Mouse (Mus musculus): ENCODE results near the gene Olfr458.
A peak's percentile ranks its signal among the peaks of the same experiment; 100 is the strongest.
"Not testable (repeated sequence)": the region's sequence is repeated elsewhere in the genome, so short reads cannot be mapped to it uniquely, and the experiment has no call there.

Gene Olfr458

DNA sequence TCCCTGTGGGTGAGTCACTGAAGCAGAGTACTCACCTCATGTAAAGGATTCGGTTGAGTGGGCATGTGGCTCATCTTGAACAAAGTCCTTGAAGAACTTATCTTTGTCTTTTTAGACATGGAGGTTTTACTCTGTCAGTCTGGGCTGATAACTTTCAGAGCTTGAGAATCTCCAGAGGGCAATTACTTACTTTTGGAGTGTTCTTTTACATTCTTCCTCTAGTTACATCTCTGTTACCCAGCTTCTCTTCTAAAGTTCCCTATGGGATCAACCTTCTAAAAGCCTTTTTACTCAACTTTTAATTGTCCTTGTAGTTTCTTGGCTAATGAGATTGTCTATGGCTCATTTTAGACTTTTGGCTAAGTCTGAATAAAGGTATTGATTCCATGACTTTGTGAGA is at the start of gene Olfr458:
TSS of gene Olfr458 (minus strand) at position 101 of the 400 bp plus-strand sequence.
- DNase-seq (ENCODE audit: low spot score in 2 of 2), result no peak

DNA sequence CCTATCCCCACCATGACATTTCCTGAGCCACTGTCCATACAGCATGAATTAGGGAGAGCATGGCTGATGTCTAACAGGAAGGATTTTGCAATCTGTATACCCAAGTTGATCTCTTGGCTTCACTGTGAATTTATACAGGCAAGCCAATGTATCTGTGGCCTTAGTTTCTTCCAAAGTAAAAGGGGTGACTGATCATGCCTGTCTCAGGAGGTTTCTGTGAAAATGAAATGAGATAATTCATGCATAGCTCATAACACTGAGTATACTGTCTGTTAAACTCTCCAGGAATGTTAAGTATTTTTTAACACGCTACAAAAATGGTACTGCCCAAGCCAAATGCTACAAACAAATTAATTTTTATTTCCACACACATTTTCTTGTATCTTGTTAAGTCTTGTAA is 48.5 kb upstream of the Olfr458 start:
- no peak for DNase-seq (ENCODE audit: low spot score in 2 of 2)

DNA sequence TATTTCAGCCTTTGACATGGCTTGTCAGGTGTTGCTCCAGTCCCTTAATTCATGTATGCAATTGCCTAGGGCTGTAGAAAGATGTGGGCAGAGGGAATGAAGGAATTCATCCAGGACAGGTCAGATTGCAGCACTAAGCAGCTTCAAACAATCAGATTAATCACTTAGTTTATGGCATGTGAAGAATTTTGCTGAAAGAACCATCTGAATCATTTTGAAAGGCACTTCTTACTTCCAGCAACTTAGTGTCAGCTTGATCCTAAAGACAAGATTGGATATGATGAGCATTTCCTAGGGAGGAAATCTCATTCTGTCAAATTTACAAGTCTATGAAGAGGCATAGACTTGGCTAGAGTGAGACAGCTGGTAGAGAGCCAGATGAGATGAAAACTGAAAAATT is 44.3 kb upstream of the Olfr458 start:
- DNase-seq (ENCODE audit: low spot score in 2 of 2), result no peak

DNA sequence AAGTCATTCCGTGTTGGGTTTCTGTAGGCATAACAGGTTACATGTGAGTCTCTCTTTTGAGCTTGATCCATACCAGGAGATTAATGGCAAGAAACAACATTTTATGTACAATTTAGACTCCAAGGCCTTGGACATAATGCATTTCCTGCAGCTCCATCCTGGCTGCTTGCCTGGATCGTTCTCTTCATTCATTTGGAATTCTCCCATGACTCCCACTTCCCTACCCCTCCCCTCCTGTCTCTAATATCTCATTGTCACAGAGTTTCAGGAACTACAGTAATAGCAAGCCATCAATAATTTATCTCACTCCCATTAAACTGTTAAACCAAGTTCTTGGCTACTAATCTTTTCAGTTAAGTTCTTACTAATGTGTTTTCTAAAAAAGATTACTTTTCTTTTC is 38.5 kb upstream of the Olfr458 start:
- no peak for DNase-seq (ENCODE audit: low spot score in 2 of 2)

DNA sequence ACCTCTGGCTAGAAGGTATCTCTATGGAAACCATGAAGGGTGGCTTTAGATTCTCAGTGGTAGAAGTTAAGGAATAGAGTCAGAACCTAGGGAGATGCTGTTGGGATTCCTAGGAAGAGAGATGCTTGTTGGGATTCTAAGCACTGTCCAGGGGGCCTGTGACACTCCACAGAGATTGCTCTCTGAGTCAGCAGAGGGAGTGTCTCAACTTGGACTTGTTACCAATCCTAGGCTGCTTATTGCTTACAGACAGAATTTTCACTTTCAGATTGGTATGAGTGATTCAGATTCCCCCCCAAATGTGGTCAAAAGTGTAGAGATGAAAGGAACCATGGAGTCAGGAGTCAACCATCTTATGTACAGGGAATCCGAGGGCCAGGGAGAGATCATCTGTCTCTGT is 24.7 kb upstream of the Olfr458 start:
- DNase-seq (ENCODE audit: low spot score in 2 of 2), result no peak

DNA sequence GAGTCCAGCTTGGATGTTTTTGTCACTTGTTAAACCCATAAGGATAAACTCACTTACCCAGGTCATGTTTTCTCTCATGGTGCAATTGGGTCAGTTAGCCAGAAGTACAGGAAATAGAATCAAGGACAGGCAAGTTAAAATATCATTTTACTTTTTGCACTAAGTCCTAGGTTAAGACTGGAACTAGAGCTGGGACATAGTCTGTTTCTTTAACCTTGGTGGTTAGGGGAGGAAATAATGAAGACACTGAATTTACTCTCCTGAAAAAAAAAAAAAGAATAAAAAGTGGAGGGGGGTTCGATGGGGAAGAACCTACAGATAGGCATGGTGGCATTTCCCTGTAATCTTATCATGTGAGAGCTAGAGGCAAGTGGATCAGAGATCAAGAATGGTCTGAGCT is 22.1 kb upstream of the Olfr458 start, which contains the start of gene Olfr456:
TSS of gene Olfr456 (minus strand) at position 101 of the 400 bp plus-strand sequence.
- DNase-seq (ENCODE audit: low spot score in 2 of 2), result no peak

DNA sequence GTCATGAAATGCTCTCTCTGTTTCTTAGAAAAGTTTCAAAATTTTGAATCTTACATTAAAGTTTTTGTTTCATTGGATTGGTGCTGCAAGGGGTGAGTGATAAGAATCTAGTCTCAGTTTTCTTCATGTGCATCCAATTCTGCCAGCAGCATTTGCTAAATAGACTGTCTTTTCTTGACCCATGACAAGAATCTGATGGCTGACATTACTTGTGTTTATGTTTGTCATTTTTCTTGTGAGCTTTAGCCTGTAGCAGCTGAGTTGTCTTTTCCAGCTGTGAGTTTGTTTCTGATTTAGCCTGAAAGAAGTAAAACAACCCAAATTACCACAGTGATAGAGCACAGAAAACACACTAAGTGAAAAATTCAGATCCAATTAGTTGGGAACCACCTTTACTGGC is 19.6 kb upstream of the Olfr458 start:
- DNase-seq (ENCODE audit: low spot score in 2 of 2), result no peak

DNA sequence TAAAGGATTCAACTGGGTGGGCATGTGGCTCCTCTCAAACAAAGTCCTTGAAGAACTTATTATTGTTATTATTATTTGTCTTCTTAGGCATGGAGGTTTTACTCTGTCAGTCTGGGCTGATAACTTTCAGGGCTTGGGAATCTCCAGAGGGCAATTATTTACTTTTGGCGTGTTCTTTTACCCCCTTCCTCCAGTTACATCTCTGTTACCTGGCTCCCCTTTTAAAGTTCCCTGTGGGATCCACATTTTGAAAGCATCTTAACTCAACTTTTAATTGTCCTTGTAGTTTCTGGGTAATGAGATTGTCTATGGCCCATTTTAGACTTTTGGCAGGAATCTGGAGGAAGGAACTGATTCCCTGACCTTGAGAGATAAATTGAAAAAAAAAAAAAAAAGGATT is 11.2 kb upstream of the Olfr458 start, which contains the start of gene Olfr457:
TSS of gene Olfr457 (minus strand) at position 101 of the 400 bp plus-strand sequence.
- DNase-seq (ENCODE audit: low spot score in 2 of 2), result no peak

DNA sequence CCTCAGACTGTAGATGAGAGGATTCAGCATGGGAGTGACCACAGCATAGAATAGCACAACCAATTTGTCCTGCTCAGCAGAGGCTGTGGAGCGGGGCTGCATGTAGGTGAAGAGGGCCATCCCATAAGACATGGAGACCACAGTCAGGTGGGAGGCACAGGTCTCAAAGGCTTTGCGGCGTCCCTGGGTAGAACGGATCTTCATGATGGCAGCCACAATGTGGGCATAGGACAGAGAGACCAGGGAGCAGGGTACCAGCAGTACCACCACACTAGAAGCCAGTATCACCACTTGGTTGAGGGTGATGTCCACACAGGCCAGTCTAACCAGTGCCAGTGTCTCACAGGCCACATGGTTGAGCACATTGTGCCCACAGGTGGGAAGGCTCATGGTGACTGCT is 6.3 kb upstream of the Olfr458 start:
- not testable (repeated sequence) for DNase-seq (ENCODE audit: low spot score in 2 of 2)

DNA sequence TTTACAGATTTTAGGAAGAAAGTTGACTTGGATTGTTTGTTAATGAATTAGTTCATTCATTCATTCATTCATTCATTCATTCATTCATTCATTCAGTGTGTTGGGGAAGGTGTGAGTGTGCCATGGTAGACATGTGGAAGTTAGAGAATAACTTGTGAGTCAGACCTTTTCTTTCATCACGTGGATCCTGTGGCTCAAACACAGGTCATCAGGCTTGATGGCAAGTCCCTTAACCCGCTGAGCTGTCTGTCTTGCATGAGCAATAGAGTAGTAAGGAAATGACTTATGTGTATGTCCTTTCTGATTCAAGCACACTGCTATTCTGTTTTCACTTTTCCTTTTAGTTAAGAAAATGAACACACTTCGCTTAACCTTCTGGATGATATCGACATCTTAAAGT is 5.5 kb upstream of the Olfr458 start:
- no peak for DNase-seq (ENCODE audit: low spot score in 2 of 2)

DNA sequence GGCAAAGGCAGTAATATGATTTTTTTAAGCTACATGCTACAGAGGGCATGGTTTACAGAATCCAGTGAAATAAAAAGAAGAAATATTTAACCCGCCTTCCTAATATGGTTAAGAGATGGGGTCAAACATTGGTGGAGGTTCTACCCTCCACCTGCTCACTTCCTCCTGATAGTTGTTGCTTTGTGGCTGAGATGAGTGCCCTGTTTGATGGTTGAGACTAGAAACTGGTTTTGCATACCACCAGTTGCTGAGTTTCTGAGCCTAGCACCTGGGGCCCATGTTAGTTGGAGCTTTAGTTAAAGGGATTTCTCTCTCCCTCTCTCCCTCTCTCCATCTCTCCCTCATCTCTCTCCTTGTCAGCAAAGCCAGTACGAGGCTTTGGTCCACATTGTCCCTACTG is 17.6 kb downstream of the Olfr458 start:
- DNase-seq (ENCODE audit: low spot score in 2 of 2), result no peak

DNA sequence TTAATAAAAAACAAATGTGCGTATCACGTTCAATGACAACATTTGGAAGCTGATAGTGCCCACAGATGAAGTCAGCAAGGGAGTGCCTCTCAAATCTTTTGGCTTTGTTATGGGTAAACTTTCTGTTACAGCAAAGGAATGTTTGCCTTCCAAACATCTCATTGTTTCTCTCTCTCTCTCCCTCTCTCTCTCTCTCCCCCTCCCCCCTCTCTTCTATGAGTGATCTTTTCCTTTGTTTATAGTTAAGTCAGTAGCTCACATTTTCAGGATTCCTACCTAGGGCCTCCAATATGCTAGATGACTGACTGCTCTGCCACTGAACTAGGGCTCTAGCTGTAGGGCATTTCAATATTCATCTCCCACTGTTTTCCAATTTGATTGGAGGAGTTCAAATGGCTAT is 20.5 kb downstream of the Olfr458 start:
- no peak for DNase-seq (ENCODE audit: low spot score in 2 of 2)

DNA sequence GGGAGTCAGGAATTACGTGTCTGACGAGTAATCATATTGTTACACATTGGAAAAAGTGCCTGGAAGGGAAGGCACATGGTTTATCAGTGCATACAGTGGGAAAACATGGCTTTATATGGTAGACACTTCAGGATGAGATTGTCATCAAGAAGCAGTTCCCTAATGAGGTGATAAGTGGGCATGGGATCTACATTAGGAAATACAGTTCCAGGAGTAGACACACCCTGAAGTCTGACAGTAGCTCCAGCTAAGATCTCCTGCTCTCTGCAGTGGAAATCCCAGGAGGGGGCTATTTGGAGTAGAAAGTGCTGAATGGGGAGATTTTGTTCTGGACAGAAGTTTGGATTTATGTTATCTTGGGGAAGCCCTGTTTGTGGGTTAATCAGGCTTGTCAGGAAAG is 23.6 kb downstream of the Olfr458 start:
- no peak for DNase-seq (ENCODE audit: low spot score in 2 of 2)

DNA sequence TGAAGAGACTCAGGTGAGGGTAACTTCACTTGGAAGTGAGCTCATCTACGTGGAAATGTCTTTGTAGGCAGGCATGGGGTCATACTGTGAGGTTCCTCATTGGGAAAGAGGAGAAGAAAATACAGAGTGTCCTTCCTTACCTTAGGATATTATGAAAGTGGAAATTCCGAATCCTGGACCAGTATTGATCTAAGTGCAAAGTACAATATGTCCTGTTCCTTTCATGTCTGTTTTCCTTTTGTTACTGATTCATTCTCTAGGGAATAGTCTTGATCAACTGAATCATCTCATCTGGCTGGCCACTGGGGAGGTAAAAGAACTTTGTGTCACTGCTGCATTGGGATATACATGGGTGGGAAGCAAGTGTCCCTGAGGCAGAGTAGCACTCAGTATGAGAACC is 29.5 kb downstream of the Olfr458 start:
- DNase-seq (ENCODE audit: low spot score in 2 of 2), result no peak

DNA sequence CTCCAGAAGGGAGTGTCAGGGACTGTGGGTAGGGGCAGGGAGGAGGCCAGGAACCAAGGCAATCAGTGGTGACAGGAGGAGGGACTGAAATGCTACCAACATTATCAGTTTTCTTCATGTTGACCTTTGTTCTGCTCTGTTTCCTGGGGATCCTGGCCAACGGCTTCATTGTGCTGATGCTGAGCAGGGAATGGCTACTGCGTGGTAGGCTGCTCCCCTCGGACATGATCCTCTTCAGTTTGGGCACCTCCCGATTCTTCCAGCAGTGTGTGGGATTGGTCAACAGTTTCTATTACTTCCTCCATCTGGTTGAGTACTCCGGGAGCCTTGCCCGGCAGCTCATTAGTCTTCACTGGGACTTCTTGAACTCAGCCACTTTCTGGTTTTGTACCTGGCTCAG is 30.6 kb downstream of the Olfr458 start, which contains the start of gene Tas2r126:
TSS of gene Tas2r126 (plus strand) at position 90 of the 400 bp plus-strand sequence.
- DNase-seq (ENCODE audit: low spot score in 2 of 2), result no peak

DNA sequence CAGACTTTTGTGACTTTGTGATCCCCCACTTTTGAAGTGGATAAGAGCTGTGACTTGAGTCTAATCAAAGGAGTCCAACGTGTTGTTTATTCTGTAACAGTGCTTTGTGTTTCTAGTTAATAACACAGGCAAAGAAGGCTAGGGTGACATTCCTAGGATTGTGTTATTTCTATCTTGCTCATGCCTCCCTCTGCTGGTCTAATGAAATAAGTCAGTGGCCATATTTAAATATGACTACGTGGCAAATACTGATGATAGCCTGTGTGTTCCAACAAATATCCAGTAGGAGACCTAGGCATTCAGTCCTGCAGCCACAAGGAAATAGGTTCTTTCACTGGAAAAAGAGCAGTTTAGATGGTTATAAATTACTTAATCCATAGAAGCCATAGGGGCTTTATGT is 31.4 kb downstream of the Olfr458 start:
- no peak for DNase-seq (ENCODE audit: low spot score in 2 of 2)

DNA sequence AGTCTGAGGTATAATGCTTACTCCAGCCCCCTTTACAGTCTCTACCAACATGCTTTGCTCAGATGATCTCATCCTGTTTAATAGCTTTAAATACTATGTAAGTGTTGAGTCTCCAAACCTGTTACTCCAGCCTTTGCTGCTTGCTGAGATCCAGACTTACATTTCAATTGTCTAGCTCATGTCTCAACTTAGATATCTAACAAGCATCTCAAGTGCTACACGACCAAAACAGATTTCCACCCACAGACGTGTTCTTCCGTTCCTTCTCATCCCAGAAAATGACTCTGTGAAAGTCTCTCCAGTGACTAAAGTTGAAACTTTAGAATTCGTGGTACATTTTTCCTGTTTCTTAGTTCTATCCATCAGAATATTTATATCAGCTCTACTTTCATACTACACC is 38.7 kb downstream of the Olfr458 start:
- DNase-seq (ENCODE audit: low spot score in 2 of 2), result no peak

DNA sequence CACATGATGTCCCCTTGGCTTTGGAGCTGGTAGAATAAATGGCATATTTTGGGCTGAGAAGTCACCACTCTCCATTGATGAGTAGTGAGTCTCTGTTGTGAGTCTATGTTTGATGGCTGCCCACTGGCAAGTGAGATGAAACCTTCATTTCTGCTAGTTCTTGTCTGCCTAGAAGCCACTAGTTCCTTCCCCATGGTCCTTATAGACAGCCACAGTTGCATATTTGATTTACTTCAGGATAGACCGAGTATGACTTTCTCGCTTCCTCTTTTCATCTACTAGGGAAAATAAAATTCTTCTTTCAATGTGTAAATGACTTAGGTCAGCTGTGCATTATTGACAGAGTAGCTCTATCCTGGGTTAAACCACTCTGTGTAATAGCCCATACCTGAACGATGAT is 40.5 kb downstream of the Olfr458 start:
- DNase-seq (ENCODE audit: low spot score in 2 of 2), result no peak

DNA sequence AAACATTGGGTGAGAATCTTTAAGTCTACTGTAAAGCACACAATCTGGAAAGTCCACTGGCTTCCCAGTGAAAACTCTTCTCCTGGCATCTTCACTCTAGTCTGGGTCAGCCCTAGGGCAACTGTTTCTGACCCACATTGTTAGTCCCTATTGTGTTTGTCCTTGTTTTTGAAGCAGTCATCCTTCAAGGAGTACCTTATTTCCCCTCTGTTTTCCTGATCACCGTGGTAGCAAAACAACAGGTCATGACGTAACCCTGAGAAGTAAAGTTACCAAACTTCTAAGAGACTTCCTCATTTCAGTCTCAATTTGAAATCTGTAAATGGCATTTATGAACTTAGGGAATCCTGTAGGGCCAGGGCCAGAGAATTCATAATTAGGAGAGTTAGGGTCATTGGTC is 43.6 kb downstream of the Olfr458 start:
- peak in 1 of 2 experiments; percentile 44 for DNase-seq (ENCODE audit: low spot score in 2 of 2)

DNA sequence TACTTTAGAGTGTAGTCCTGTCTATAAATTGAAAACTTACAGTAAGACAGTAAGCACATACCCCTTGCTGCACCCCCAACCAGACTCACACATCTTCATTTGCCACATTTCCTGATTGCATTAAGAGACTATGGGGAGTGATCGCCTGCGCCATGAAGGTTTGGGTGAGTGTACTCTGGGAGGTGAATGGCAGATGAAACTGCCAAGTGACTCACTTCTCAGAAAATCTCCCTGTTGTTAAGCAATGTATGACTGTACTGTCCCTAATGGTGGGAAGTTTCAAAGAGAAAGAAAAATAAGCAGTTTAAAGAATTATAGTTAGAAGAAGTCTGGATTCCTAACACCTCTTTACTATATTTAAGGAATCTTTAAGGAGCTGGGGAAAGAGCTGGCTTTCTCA is 45.6 kb downstream of the Olfr458 start:
- DNase-seq (ENCODE audit: low spot score in 2 of 2), result no peak

Measured in natural killer cell, adult 2 months (primary cell).